Mouse (Mus musculus): ENCODE measurements at regions not wholly inside any gene's neighbourhood (a gene's known extent, or its start where the extent isn't known, plus 50 kb on each side); places are given as distances from the start of the nearest gene placed in this dataset.

DNA sequence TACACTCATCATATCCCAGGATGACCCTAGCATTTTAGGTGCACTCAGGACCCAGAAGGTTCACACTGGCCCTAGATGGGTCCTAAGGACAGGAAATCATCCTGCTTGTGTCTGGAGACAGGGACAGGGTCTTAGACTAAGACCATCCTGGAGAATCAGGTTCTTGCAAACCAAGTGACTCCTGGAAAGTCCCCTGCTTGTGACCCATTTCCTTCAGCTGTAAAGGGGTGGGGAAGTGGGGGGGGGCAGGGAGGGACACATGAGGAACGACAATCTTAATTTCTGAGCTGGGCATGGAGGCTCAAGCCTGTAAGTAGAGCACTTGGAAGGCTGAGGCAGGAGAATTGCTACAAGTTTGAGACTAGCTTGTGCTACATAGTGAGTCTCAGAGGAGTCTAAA, 88.2 kb upstream of the Haao start:
- DNase-seq (ENCODE audit: low spot score): peak; percentile 15

GRCm38 (mm10) chr17:83935232-83935631, 87.5 kb upstream of the Haao start:
- DNase-seq (ENCODE audit: low spot score): peak; percentile 11

DNA sequence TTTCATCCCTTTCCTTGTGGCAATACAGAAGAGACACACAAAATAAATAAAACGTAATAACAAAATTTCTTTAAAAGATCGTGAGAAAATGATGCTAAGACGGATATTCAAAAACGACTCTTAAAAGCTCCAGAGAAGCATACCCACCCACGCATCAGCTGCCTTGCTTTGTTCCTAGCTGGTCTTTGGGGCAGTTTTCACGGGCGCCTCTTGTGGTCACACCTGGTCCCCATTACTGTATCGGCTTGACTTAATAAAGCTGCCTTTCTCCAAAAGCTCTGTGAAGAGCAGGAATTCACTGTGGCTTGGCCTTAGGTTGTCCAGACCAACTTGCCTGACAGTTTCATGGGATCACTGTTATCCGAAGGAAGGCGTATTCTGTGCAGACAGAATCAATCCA, 86.0 kb upstream of the Haao start:
- DNase-seq (ENCODE audit: low spot score): no peak

- no peak for DNase-seq (ENCODE audit: low spot score)
Observed at GRCm38 (mm10) chr17:83930401-83930800, 82.6 kb upstream of the Haao start.

DNA sequence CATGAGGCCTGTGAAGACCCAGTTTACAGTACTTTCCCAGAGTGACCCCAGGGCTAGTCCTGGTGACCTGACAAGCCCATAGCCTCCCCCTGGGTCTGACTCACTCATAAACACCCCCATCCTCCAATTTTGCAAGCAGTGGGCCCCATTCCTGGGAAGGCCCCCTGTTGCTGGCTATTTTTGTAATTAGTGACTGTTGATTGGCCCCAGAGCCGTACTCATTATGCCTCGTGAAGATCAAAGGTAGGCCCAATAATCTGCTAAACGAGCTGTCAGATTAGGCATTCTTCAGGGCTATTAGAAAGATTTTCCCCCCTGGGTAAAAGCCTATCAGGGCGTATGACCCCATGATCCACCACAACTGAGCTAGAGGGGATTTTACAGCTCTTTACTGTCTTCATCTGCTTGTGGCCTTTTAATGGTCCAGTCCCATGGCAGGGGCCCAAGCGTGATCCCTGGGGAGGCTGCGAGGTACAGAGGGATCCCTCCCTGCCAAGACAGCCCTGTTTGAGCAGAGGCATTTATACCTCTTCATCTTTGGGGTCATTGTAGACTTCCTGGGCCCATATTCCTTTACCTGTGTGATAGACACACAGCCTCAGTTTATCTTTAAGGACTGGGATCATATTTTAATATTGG, 80.1 kb upstream of the Haao start:
- no peak for DNase-seq (ENCODE audit: low spot score)

GRCm38 (mm10) chr17:83924259-83924922, 76.6 kb upstream of the Haao start:
- DNase-seq (ENCODE audit: low spot score): no peak

GRCm38 (mm10) chr17:83920894-83921293, 73.1 kb upstream of the Haao start:
- no peak for DNase-seq (ENCODE audit: low spot score)

DNA sequence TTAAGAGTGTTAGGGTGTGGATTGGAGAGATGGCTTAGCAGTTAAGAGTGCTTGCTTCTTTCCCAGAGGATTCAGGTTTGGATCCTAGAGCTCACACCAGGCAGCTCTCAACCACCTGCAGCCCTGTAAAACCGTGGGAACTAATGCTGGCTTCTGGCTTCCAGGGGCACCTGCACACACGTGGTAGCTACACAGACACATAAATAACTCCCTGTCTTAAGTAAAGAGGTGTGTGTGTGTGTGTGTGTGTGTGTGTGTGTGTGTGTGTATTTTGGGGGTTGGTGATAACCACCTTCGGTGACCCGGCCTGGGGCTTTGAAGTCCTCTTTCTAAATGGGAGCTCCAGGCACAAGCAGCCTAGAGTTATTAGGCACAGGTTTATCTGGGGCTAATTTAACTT, 72.5 kb upstream of the Haao start:
- DNase-seq (ENCODE audit: low spot score): no peak

DNA sequence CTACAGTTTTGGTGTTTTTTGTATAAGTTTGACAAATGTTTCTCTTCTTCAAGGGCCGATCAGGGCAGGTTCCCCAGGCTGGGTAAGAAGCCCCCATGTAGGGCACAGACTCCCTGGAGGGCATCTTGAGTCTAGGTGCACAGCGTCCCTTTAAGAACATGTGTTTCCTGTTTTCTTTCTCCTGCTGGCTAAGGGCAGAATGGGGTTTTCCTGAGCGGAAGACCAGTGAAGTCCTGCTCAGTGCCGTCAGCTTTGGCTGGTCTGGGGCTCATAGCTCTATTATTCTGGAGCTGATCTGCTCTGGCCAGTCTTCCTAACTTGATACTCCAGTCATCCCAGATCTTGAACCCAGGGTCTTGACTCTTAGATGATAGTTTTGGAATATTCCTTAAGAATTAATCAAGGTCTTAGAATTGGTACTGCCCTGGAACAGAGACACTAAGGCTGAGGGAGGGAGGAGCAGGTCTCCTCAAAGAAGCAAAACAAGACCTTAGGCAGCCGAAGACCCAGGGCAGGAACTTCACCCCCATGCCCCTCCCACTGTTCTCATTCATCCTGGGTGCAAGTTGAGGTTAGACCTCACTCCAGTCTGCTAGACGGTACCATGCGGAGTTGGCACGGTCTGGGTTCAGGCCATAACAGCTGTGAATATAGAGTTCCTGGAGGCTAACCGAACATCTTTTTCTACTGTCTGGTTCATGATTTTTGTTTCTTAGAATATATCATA, 70.8 kb upstream of the Haao start:
- peak; percentile 34 for DNase-seq (ENCODE audit: low spot score)

- DNase-seq (ENCODE audit: low spot score): no peak
Observed at GRCm38 (mm10) chr17:83917781-83918180, 70.0 kb upstream of the Haao start.

GRCm38 (mm10) chr17:83916684-83917166, 69.0 kb upstream of the Haao start:
- no peak for DNase-seq (ENCODE audit: low spot score)

GRCm38 (mm10) chr17:83915034-83915433, 67.3 kb upstream of the Haao start:
- DNase-seq (ENCODE audit: low spot score): no peak

DNA sequence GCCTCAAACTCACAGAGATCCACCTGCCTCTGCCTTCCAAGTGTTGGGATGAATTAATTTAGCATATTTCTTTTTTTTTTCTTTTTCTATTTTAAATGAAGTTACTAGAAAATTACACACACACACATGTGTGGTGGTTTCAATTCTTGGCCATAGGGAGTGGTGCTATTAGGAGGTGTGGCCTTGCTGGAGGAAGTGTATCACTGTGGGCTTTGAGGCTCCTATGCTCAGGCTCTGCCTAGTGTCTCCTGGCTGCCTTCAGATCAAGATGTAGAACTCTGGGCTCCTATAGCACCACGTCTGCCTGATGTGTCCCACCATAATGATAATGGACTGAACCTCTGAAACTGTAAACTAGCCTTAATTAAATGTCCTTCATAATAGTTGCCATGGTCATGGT, 66.8 kb upstream of the Haao start:
- DNase-seq (ENCODE audit: low spot score): no peak

- no peak for DNase-seq (ENCODE audit: low spot score)
Observed at GRCm38 (mm10) chr17:83913711-83914415, 66.1 kb upstream of the Haao start.

- DNase-seq (ENCODE audit: low spot score): no peak
Observed at GRCm38 (mm10) chr17:83912421-83912820, 64.7 kb upstream of the Haao start.

GRCm38 (mm10) chr17:83908811-83909210, 61.0 kb upstream of the Haao start:
- DNase-seq (ENCODE audit: low spot score): no peak

DNA sequence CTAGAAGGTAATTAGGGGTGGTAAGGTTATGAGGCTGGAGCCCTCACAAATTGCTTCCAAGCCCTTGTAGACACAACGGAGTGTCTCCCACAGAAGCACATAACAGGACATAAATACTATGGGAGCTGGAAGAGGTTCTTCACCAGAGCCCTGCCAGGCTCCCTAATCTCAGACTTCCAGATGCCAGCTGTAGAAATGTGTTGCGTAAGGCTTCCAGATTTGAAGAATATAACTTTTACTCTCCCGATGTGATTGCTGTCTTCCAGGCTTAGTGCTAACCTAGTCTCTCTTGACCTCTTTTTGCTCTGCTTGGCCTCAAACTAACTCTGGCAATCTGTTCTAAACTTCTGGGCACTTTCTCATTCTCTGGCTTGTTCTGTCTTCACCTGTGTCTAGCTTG, 59.8 kb upstream of the Haao start:
- DNase-seq (ENCODE audit: low spot score): no peak

- DNase-seq (ENCODE audit: low spot score): peak; percentile 13
Observed at GRCm38 (mm10) chr17:83906751-83907537, 59.2 kb upstream of the Haao start.

GRCm38 (mm10) chr17:83903467-83903866, 55.7 kb upstream of the Haao start:
- DNase-seq (ENCODE audit: low spot score): peak; percentile 77

DNA sequence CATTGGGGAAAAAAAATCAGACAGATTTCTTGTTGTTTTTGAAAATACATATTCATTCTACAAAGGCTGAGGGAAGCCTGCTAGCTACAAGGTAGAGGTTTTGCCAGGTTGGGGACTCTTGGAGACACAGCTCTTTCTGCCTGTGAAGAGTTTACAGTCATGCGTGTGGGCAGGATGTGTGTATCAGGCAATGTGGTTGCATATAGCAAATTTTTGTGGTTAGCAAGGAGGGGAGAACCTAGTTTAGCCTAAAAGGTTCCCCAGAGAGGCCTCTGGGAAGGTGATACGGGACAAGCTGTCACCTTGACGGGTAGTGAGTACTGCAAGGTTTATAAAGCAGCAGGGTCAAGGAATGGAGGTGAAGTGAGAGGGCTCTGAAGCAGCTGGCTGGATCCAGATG, 54.8 kb upstream of the Haao start:
- DNase-seq (ENCODE audit: low spot score): peak; percentile 66

DNA sequence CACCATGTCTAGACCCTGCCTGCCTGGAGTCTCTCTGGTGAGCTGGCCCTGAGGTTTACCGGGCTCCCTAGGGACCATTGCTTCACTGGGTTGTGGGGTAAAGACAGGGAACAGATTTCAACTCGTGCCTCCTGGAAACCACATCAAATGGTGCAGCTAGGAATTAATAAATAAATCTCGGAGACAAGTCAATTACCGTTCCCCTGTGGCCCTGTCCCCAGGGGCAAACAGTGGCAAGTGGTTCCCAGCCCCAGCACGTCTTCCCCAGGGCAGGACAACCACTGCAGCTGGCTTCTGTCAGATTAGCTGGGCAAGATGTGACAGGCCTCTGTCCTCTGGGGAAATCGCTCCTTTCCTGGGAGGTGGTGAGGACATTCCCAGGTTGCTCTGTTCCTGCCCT, 54.3 kb upstream of the Haao start:
- no peak for DNase-seq (ENCODE audit: low spot score)
